In genomic region chr14:64581705-64582104, GRCm38 (mm10) we compare ENCODE assay signal across 17 mouse cellular contexts.
DNase-seq lines count a peak whose midpoint lies in the region; ATAC-seq and TF ChIP-seq lines count a peak whose summit lies in the region.
"Had no signal": no experiment of that assay in that cellular context is flagged by ENCODE, and none has a peak within 500 bp of the region (broad histone marks: within the 10 kb centered on the region; RNA-seq: fewer than 3 reads in every experiment).

No protein-coding gene starts in this region.

- TF ChIP-seq POLR2A in brain, embryonic 14.5 days (IDR thresholded peaks at IDR 0.05; ENCODE audit: borderline replicate concordance, extremely low read depth, insufficient read depth, insufficient read length, poor library complexity, severe bottlenecking), result no peak
- no peak for TF ChIP-seq POLR2A in cerebellum, adult 2 months (IDR thresholded peaks at IDR 0.05; ENCODE audit: borderline replicate concordance, insufficient read depth, low read length)

- peak; percentile 60 for DNase-seq in brain, embryonic 14.5 days (ENCODE audit: low read depth)
- DNase-seq in forebrain, embryonic 14.5 days (ENCODE audit: low spot score), result no peak
- DNase-seq in hindbrain, embryonic 14.5 days (ENCODE audit: low spot score), result no peak
- no peak for DNase-seq in thymus, postnatal 4 days
- DNase-seq in retina, postnatal 1 day, result no peak
- no peak for DNase-seq in cerebellum, adult 2 months
- DNase-seq: heart, postnatal 14 days; kidney, adult 9 months; layer of hippocampus, postnatal 36 days; left cerebral cortex, postnatal 4 days; lung, adult 18-20 months; lung, postnatal 4 days; right cerebral cortex, postnatal 14 days; thymus, postnatal 25 days had no signal

- no peaks in the 10 kb centered on the region for H3K9me3 ChIP-seq in forebrain, embryonic 14.5 days (replicated peaks; ENCODE audit: control insufficient read depth, low read length)
- H3K9me3 ChIP-seq in hindbrain, embryonic 14.5 days (ENCODE audit: control insufficient read depth, low read length), result no peaks in the 10 kb centered on the region
- H3K9me3 ChIP-seq in midbrain, embryonic 16.5 days (replicated peaks; ENCODE audit: control insufficient read depth, low read length, poor library complexity, severe bottlenecking), result no peaks in the 10 kb centered on the region

- no peak overlapping the region for H3K4me3 ChIP-seq in forebrain, embryonic 14.5 days (ENCODE audit: low read depth, low read length)
- 0 out of 2 replicates have a peak overlapping the region, but pooled peaks have one; percentile 0 for H3K4me3 ChIP-seq in hindbrain, embryonic 14.5 days (replicated peaks; ENCODE audit: low read length)
- H3K4me3 ChIP-seq in midbrain, embryonic 16.5 days (ENCODE audit: low read depth, low read length), result peak overlapping the region; percentile 4; the same call in 1 of the 2 replicates
- no peak overlapping the region for H3K4me3 ChIP-seq in cerebellum, adult 2 months (replicated peaks; ENCODE audit: insufficient read depth, low read depth, low read length)

- no peak for TF ChIP-seq CTCF in brain, embryonic 14.5 days (IDR thresholded peaks at IDR 0.05; ENCODE audit: borderline replicate concordance, extremely low read depth, insufficient read depth, insufficient read length)
- TF ChIP-seq CTCF in cerebellum, adult 2 months (IDR thresholded peaks at IDR 0.05; ENCODE audit: borderline replicate concordance, insufficient read depth, low read depth, low read length), result no peak

- H3K36me3 ChIP-seq in forebrain, embryonic 14.5 days (ENCODE audit: control insufficient read depth, insufficient read depth, low read length), result no peaks in the 10 kb centered on the region
- no peaks in the 10 kb centered on the region for H3K36me3 ChIP-seq in hindbrain, embryonic 14.5 days (replicated peaks; ENCODE audit: control insufficient read depth, insufficient read depth)
- no peaks in the 10 kb centered on the region for H3K36me3 ChIP-seq in midbrain, embryonic 16.5 days (ENCODE audit: control insufficient read depth, insufficient read depth, low read length)

- no peak for ATAC-seq in forebrain, embryonic 14.5 days
- no peak for ATAC-seq in hindbrain, embryonic 14.5 days (ENCODE audit: low FRiP score)
- ATAC-seq in midbrain, embryonic 16.5 days, result no peak
- ATAC-seq: Patski had no signal

- H3K9ac ChIP-seq in forebrain, embryonic 14.5 days (ENCODE audit: low read length), result peak overlapping the region; percentile 45
- peak overlapping the region; percentile 51 for H3K9ac ChIP-seq in hindbrain, embryonic 14.5 days
- peak overlapping the region; percentile 62 for H3K9ac ChIP-seq in midbrain, embryonic 16.5 days (ENCODE audit: low read depth, low read length)

- H3K4me2 ChIP-seq in forebrain, embryonic 14.5 days (ENCODE audit: low read length), result 0 out of 2 replicates have a peak overlapping the region, but pooled peaks have one; percentile 14
- peak overlapping the region; percentile 48 for H3K4me2 ChIP-seq in hindbrain, embryonic 14.5 days (replicated peaks)
- peak overlapping the region; percentile 42 for H3K4me2 ChIP-seq in midbrain, embryonic 16.5 days (ENCODE audit: low read length)
- H3K4me2 ChIP-seq: heart, embryonic 11.5 days had no signal

- peaks cover 29% of the 10 kb centered on the region for H3K4me1 ChIP-seq in forebrain, embryonic 14.5 days (ENCODE audit: control insufficient read depth, insufficient read depth, low read length)
- peaks cover 60% of the 10 kb centered on the region for H3K4me1 ChIP-seq in hindbrain, embryonic 14.5 days (replicated peaks; ENCODE audit: control insufficient read depth, insufficient read depth, low read length)
- peaks cover 57% of the 10 kb centered on the region for H3K4me1 ChIP-seq in midbrain, embryonic 16.5 days (ENCODE audit: control insufficient read depth, insufficient read depth, low read length)
- H3K4me1 ChIP-seq in cerebellum, adult 2 months (ENCODE audit: control insufficient read depth, insufficient read depth, low read length), result peaks cover 24% of the 10 kb centered on the region

- peak overlapping the region; percentile 70 for H3K27ac ChIP-seq in forebrain, embryonic 14.5 days (ENCODE audit: low read depth, low read length)
- peak overlapping the region; percentile 100 for H3K27ac ChIP-seq in hindbrain, embryonic 14.5 days
- H3K27ac ChIP-seq in midbrain, embryonic 16.5 days (ENCODE audit: low read length), result peak overlapping the region; percentile 89
- no peak overlapping the region for H3K27ac ChIP-seq in cerebellum, adult 2 months (ENCODE audit: insufficient read depth, low read length)

- 12% methylated on average over 7 of the region's 7 CpGs for WGBS in forebrain, embryonic 14.5 days
- whole genome bisulfite sequencing in hindbrain, embryonic 14.5 days, result 9% methylated on average over 7 of the region's 7 CpGs
- 11% methylated on average over 7 of the region's 7 CpGs for WGBS in midbrain, embryonic 16.5 days
- WGBS in cerebellum, adult 2 months, result 69% methylated on average over 7 of the region's 7 CpGs

- H3K27me3 ChIP-seq in forebrain, embryonic 14.5 days (replicated peaks; ENCODE audit: control insufficient read depth, insufficient read depth, low read length), result no peaks in the 10 kb centered on the region
- no peaks in the 10 kb centered on the region for H3K27me3 ChIP-seq in hindbrain, embryonic 14.5 days (ENCODE audit: control insufficient read depth, insufficient read depth, low read length)
- no peaks in the 10 kb centered on the region for H3K27me3 ChIP-seq in midbrain, embryonic 16.5 days (ENCODE audit: control insufficient read depth, insufficient read depth, low read depth, low read length)
- no peaks in the 10 kb centered on the region for H3K27me3 ChIP-seq in cerebellum, adult 2 months (ENCODE audit: control insufficient read depth, insufficient read depth, low read length)

Comparison
In these comparisons a context has a peak if more than half of its experiments do, and no peak if none do; other contexts are left out.
1. H3K4me3 ChIP-seq: peak in hindbrain, embryonic 14.5 days (single experiment) and midbrain, embryonic 16.5 days (single experiment); none in forebrain, embryonic 14.5 days (single experiment) and cerebellum, adult 2 months (single experiment).
2. Peak in every context shown above with its lines, with median percentiles within 50 percentile points of each other: H3K4me2 ChIP-seq and H3K9ac ChIP-seq.